Mouse (Mus musculus) intestine, postnatal 0 days (tissue): ENCODE measurements around the gene Il4. TPM values are rescaled to one million over a fixed set of nuclear protein-coding genes. Genes with fewer than 3 reads are reported as not detected.

Experiments used
- ATAC-seq: fragments of 200-750 bp; cut with Nextera tagmentation; 2 replicates; pipeline ENCODE4 v1.8.0; 2017; ENCODE audit warnings: mild to moderate bottlenecking, moderate TSS enrichment, moderate library complexity
- H3K27ac ChIP-seq: fragments of 300-500 bp; sonication (generic); 2 replicates; pipeline ENCODE4 v1.5.1; 2014; ENCODE audit warnings: mild to moderate bottlenecking, low read depth, low read length, moderate library complexity
- H3K27me3 ChIP-seq: fragments of 300-500 bp; sonication (generic); replicated peaks from 2 replicates; pipeline ENCODE4 v1.6.1; 2014; ENCODE audit warnings: low read length, mixed read lengths; ENCODE audit not compliant: control insufficient read depth, insufficient read depth
- H3K36me3 ChIP-seq: fragments of 300-500 bp; sonication (generic); 2 replicates; pipeline ENCODE4 v1.6.1; 2014; ENCODE audit warnings: mild to moderate bottlenecking, moderate library complexity; ENCODE audit not compliant: control insufficient read depth, insufficient read depth
- H3K4me1 ChIP-seq: fragments of 300-500 bp; sonication (generic); replicated peaks from 2 replicates; pipeline ENCODE4 v1.6.1; 2014; ENCODE audit warnings: antibody characterized with exemption, low read length, mixed read lengths; ENCODE audit not compliant: control insufficient read depth, insufficient read depth
- H3K4me2 ChIP-seq: fragments of 300-500 bp; sonication (generic); replicated peaks from 2 replicates; pipeline ENCODE4 v1.6.1; 2014; ENCODE audit warnings: low read depth, mild to moderate bottlenecking, moderate library complexity
- H3K4me3 ChIP-seq: fragments of 300-500 bp; sonication (generic); 2 replicates; pipeline ENCODE4 v1.5.1; 2014; ENCODE audit warnings: low read depth, low read length
- H3K9ac ChIP-seq: fragments of 300-500 bp; sonication (generic); 2 replicates; pipeline ENCODE4 v1.6.1; 2014; ENCODE audit warnings: mild to moderate bottlenecking, low read depth, low read length
- H3K9me3 ChIP-seq: fragments of 300-500 bp; sonication (generic); 2 replicates; pipeline ENCODE4 v1.6.1; 2016; ENCODE audit warnings: mixed run types; ENCODE audit not compliant: control insufficient read depth
- CTCF ChIP-seq: sonication (generic); IDR thresholded peaks from 2 replicates; pipeline ENCODE4 v1.5.1; 2016; ENCODE audit warnings: low read depth, mild to moderate bottlenecking, control low read depth, antibody characterized with exemption, moderate library complexity
- WGBS: fragments of 180-500 bp; shearing (Covaris S2); extraction: QIAGEN DNeasy Blood & Tissue Kit; methylation state at CpG from one replicate; pipeline ENCODE4 v1.1.7; 2014; 5-methylcytosine and 5-hydroxymethylcytosine counted together
- polyA plus RNA-seq: library from polyadenylated mRNA; unstranded; fragments of >200 nt; fragmentation: Nextera tagmentation; extraction: Ambion mirVana; gene quantifications from 2 replicates; pipeline ENCODE4 v1.2.1, GENCODE M21; 2015

The Il4 gene
- polyA plus RNA-seq, 1 experiment from 2014 or later: 0.29 TPM

GRCm38 (mm10) chr11:53655043-53655442 is 36.6 kb upstream of the Il4 start:
- Histone ChIP-seq H3K4me3 (no peak overlapping the region), H3K9ac (no peak overlapping the region), H3K27ac (no peak overlapping the region), H3K36me3 (peaks cover 53% of the 10 kb centered on the region), H3K4me2 (no peak overlapping the region), H3K9me3 (no peaks in the 10 kb centered on the region), H3K27me3 (no peaks in the 10 kb centered on the region), H3K4me1 (no peaks in the 10 kb centered on the region)
- WGBS: 82% methylated on average over 5 of the region's 5 CpGs
- TF ChIP-seq CTCF: no peak
- ATAC-seq: no peak

- peaks cover 48% of the 10 kb centered on the region for H3K36me3 ChIP-seq
- no peak for ATAC-seq
- 75% methylated on average over 2 of the region's 2 CpGs for whole genome bisulfite sequencing
- no peak overlapping the region for H3K9ac ChIP-seq
- H3K4me1 ChIP-seq: no peaks in the 10 kb centered on the region
- no peaks in the 10 kb centered on the region for H3K9me3 ChIP-seq
- no peak overlapping the region for H3K4me2 ChIP-seq
- no peak overlapping the region for H3K27ac ChIP-seq
- no peak overlapping the region for H3K4me3 ChIP-seq
- TF ChIP-seq CTCF: no peak
- no peaks in the 10 kb centered on the region for H3K27me3 ChIP-seq
Observed at GRCm38 (mm10) chr11:53652427-53652826, 34.0 kb upstream of the Il4 start.

GRCm38 (mm10) chr11:53651441-53651840 is 33.0 kb upstream of the Il4 start:
- no peak overlapping the region for H3K9ac ChIP-seq
- ATAC-seq: no peak
- no peaks in the 10 kb centered on the region for H3K4me1 ChIP-seq
- H3K9me3 ChIP-seq: no peaks in the 10 kb centered on the region
- H3K4me3 ChIP-seq: no peak overlapping the region
- H3K4me2 ChIP-seq: no peak overlapping the region
- H3K36me3 ChIP-seq: peaks cover 46% of the 10 kb centered on the region
- TF ChIP-seq CTCF: no peak
- 79% methylated on average over 4 of the region's 4 CpGs for WGBS
- no peak overlapping the region for H3K27ac ChIP-seq
- no peaks in the 10 kb centered on the region for H3K27me3 ChIP-seq

- no peak for TF ChIP-seq CTCF
- Histone ChIP-seq H3K27me3 (no peaks in the 10 kb centered on the region), H3K9me3 (no peaks in the 10 kb centered on the region), H3K9ac (no peak overlapping the region), H3K4me2 (no peak overlapping the region), H3K36me3 (no peaks in the 10 kb centered on the region), H3K4me1 (no peaks in the 10 kb centered on the region), H3K4me3 (no peak overlapping the region), H3K27ac (no peak overlapping the region)
- no peak for ATAC-seq
- WGBS: 79% methylated on average over 5 of the region's 5 CpGs
Observed at GRCm38 (mm10) chr11:53644017-53644416, 25.5 kb upstream of the Il4 start.

GRCm38 (mm10) chr11:53642744-53643279 is 24.3 kb upstream of the Il4 start:
- Histone ChIP-seq H3K9me3 (no peaks in the 10 kb centered on the region), H3K27me3 (no peaks in the 10 kb centered on the region), H3K9ac (no peak overlapping the region), H3K4me2 (no peak overlapping the region), H3K4me1 (no peaks in the 10 kb centered on the region), H3K4me3 (no peak overlapping the region), H3K36me3 (no peaks in the 10 kb centered on the region), H3K27ac (no peak overlapping the region)
- WGBS: 70% methylated on average over 12 of the region's 12 CpGs
- ATAC-seq: no peak
- TF ChIP-seq CTCF: peak; percentile 50

- no peak overlapping the region for H3K27ac ChIP-seq
- no peak overlapping the region for H3K9ac ChIP-seq
- no peak for TF ChIP-seq CTCF
- no peaks in the 10 kb centered on the region for H3K36me3 ChIP-seq
- H3K4me3 ChIP-seq: no peak overlapping the region
- no peak for ATAC-seq
- no peaks in the 10 kb centered on the region for H3K9me3 ChIP-seq
- no peaks in the 10 kb centered on the region for H3K4me1 ChIP-seq
- H3K27me3 ChIP-seq: peaks cover 13% of the 10 kb centered on the region; the same call in 1 of the 2 replicates
- WGBS: 80% methylated on average over 10 of the region's 10 CpGs
- no peak overlapping the region for H3K4me2 ChIP-seq
Observed at GRCm38 (mm10) chr11:53637803-53638260, 19.4 kb upstream of the Il4 start.
